Comparison of ENCODE assay signal across 10 mouse cellular contexts in the genomic region with DNA sequence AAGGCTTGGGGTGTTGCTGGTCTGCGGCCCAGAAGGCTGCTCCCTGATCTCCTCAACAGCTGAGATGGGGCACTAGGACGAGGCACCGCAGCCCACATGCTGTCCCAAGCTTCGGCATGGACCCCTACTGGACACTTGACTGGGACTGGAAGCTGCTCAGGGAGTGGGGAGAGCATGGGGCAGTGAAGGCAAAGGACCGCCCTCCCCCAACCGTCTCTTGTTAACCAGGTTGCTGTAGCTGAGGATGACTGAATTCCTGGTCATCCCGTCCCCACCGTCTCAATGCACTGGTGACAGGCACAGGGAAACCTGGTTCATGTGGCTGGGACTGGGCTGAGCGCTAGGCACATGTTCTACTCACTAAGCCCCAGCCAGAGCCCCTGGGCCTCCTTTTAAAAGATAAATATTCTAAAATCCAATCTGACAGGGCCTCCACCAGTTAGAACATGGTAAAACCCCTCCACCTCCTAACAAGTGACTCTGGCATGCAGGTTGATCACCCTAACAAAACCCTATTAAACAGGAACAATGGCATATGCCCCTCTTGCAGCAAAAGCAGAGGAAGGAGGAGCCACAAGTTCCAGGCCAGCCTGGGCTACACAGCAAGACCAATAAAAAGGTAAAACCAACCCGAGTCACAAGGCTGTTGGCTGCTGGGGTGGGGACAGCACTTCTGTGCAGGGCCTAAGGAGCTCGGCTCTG. TPM values are rescaled to one million over a fixed set of nuclear protein-coding genes. Genes with fewer than 3 reads are reported as not detected.
A peak's percentile ranks its signal among the peaks of the same experiment; 100 is the strongest.
DNase-seq lines count a peak whose midpoint lies in the region; ATAC-seq and TF ChIP-seq lines count a peak whose summit lies in the region.
"Had no signal": no experiment of that assay in that cellular context is flagged by ENCODE, and none has a peak within 500 bp of the region (broad histone marks: within the 10 kb centered on the region; RNA-seq: fewer than 3 reads in every experiment).

No protein-coding gene starts in this region.

- TF ChIP-seq EP300 in lung, postnatal 0 days (IDR thresholded peaks at IDR 0.05): no peak
- TF ChIP-seq EP300 in stomach, postnatal 0 days (optimal IDR thresholded peaks at IDR 0.05): no peak

- peak; percentile 18; the same call in 1 of the 2 replicates for TF ChIP-seq CTCF in lung, postnatal 0 days (IDR thresholded peaks at IDR 0.05)
- no peak for TF ChIP-seq CTCF in stomach, postnatal 0 days (IDR thresholded peaks at IDR 0.05; ENCODE audit: low read depth)

- no peak overlapping the region for H3K27ac ChIP-seq in lung, postnatal 0 days (ENCODE audit: low read length)
- H3K27ac ChIP-seq in forebrain, embryonic 12.5 days: peak overlapping the region; percentile 100
- peak overlapping the region; percentile 99 for H3K27ac ChIP-seq in limb, embryonic 15.5 days
- H3K27ac ChIP-seq in stomach, postnatal 0 days (replicated peaks): peak overlapping the region; percentile 99

- H3K4me1 ChIP-seq in lung, postnatal 0 days (ENCODE audit: insufficient read depth, low read depth, low read length): peaks cover 12% of the 10 kb centered on the region
- H3K4me1 ChIP-seq in forebrain, embryonic 12.5 days: peaks cover 30% of the 10 kb centered on the region
- H3K4me1 ChIP-seq in limb, embryonic 15.5 days: peaks cover 30% of the 10 kb centered on the region
- peaks cover 3% of the 10 kb centered on the region for H3K4me1 ChIP-seq in stomach, postnatal 0 days (replicated peaks; ENCODE audit: control insufficient read depth, insufficient read depth)

- no peak for DNase-seq in lung, postnatal 0 days (ENCODE audit: low spot score)
- no peak for DNase-seq in lung, postnatal 10 days
- DNase-seq in stomach, postnatal 0 days (ENCODE audit: low spot score): no peak
- no peak for DNase-seq in urinary bladder, postnatal 4 days (ENCODE audit: low spot score in 2 of 2)
- DNase-seq in adrenal gland, postnatal 10 days: no peak
- DNase-seq: adrenal gland, postnatal 36 days; right cerebral cortex, postnatal 4 days had no signal

- H3K9ac ChIP-seq in lung, postnatal 0 days (replicated peaks; ENCODE audit: low read depth): no peak overlapping the region
- peak overlapping the region; percentile 93; the same call in 1 of the 2 replicates for H3K9ac ChIP-seq in forebrain, embryonic 12.5 days
- peak overlapping the region; percentile 17; the same call in 1 of the 2 replicates for H3K9ac ChIP-seq in limb, embryonic 15.5 days
- H3K9ac ChIP-seq in stomach, postnatal 0 days (ENCODE audit: low read length): no peak overlapping the region

- H3K4me3 ChIP-seq in lung, postnatal 0 days (ENCODE audit: low read depth, low read length): no peak overlapping the region
- peak overlapping the region; percentile 78 for H3K4me3 ChIP-seq in forebrain, embryonic 12.5 days (replicated peaks)
- peak overlapping the region; percentile 70 for H3K4me3 ChIP-seq in limb, embryonic 15.5 days
- 0 out of 2 replicates have a peak overlapping the region, but pooled peaks have one; percentile 78 for H3K4me3 ChIP-seq in stomach, postnatal 0 days (ENCODE audit: low read depth, low read length)

- H3K9me3 ChIP-seq in lung, postnatal 0 days (ENCODE audit: low read length): no peaks in the 10 kb centered on the region
- H3K9me3 ChIP-seq in forebrain, embryonic 12.5 days: no peaks in the 10 kb centered on the region
- no peaks in the 10 kb centered on the region for H3K9me3 ChIP-seq in limb, embryonic 15.5 days
- H3K9me3 ChIP-seq in stomach, postnatal 0 days (ENCODE audit: control insufficient read depth, low read length): no peaks in the 10 kb centered on the region

- no peak overlapping the region for H3K4me2 ChIP-seq in lung, postnatal 0 days (replicated peaks; ENCODE audit: low read depth, low read length)
- H3K4me2 ChIP-seq in forebrain, embryonic 12.5 days: peak overlapping the region; percentile 84
- peak overlapping the region; percentile 83 for H3K4me2 ChIP-seq in limb, embryonic 15.5 days
- no peak overlapping the region for H3K4me2 ChIP-seq in stomach, postnatal 0 days (replicated peaks; ENCODE audit: low read depth)

- H3K27me3 ChIP-seq in lung, postnatal 0 days (replicated peaks; ENCODE audit: insufficient read depth, low read length): no peaks in the 10 kb centered on the region
- no peaks in the 10 kb centered on the region for H3K27me3 ChIP-seq in forebrain, embryonic 12.5 days
- H3K27me3 ChIP-seq in limb, embryonic 15.5 days: no peaks in the 10 kb centered on the region
- no peaks in the 10 kb centered on the region for H3K27me3 ChIP-seq in stomach, postnatal 0 days (ENCODE audit: control insufficient read depth, insufficient read depth, low read length)

- peaks cover 16% of the 10 kb centered on the region; the same call in 1 of the 2 replicates for H3K36me3 ChIP-seq in lung, postnatal 0 days (ENCODE audit: insufficient read depth, low read length)
- peaks cover 58% of the 10 kb centered on the region for H3K36me3 ChIP-seq in forebrain, embryonic 12.5 days (replicated peaks)
- peaks cover 65% of the 10 kb centered on the region for H3K36me3 ChIP-seq in limb, embryonic 15.5 days
- peaks cover 27% of the 10 kb centered on the region for H3K36me3 ChIP-seq in stomach, postnatal 0 days (ENCODE audit: control insufficient read depth, insufficient read depth, low read length)

- 77% methylated on average over 11 of the region's 11 CpGs for WGBS in lung, postnatal 0 days
- 87% methylated on average over 11 of the region's 11 CpGs for WGBS in forebrain, embryonic 12.5 days
- 85% methylated on average over 11 of the region's 11 CpGs for WGBS in limb, embryonic 15.5 days
- 76% methylated on average over 11 of the region's 11 CpGs for WGBS in stomach, postnatal 0 days

- ATAC-seq in lung, postnatal 0 days: no peak
- no peak for ATAC-seq in forebrain, embryonic 12.5 days (ENCODE audit: low FRiP score)
- no peak for ATAC-seq in limb, embryonic 15.5 days (ENCODE audit: insufficient number of reproducible peaks, low FRiP score, low TSS enrichment, low read depth)
- ATAC-seq in stomach, postnatal 0 days (ENCODE audit: low FRiP score, low TSS enrichment): no peak

RNA-seq across cellular contexts. Expression of a gene that starts 2.4 kb away (rescaled TPM):
- 90.6 and 90.7 TPM in 2 replicates for polyA plus RNA-seq in lung, postnatal 0 days (2015; fragmentation: Nextera tagmentation; extraction: Ambion mirVana)
- polyA plus RNA-seq in forebrain, embryonic 12.5 days (2016; fragmentation: Nextera tagmentation; extraction: Ambion mirVana): 312 and 327 TPM in 2 replicates
- polyA plus RNA-seq in limb, embryonic 15.5 days (2015; fragmentation: Nextera tagmentation; extraction: Ambion mirVana): 218 and 219 TPM in 2 replicates
- polyA plus RNA-seq in stomach, postnatal 0 days (2015; fragmentation: Nextera tagmentation; extraction: Ambion mirVana): 81.1 and 82.9 TPM in 2 replicates
- total RNA-seq in adrenal gland, postnatal 10 days (2021): 100 to 1,000 TPM; 103 to 113 TPM

RNA-seq across cellular contexts. Expression of a gene that starts 9.5 kb away (rescaled TPM):
- polyA plus RNA-seq in lung, postnatal 0 days (2015; fragmentation: Nextera tagmentation; extraction: Ambion mirVana): 6.0 and 6.3 TPM in 2 replicates
- 17.3 and 21.3 TPM in 2 replicates for polyA plus RNA-seq in forebrain, embryonic 12.5 days (2016; fragmentation: Nextera tagmentation; extraction: Ambion mirVana)
- 6.1 and 6.8 TPM in 2 replicates for polyA plus RNA-seq in limb, embryonic 15.5 days (2015; fragmentation: Nextera tagmentation; extraction: Ambion mirVana)
- polyA plus RNA-seq in stomach, postnatal 0 days (2015; fragmentation: Nextera tagmentation; extraction: Ambion mirVana): 4.1 and 4.5 TPM in 2 replicates
- total RNA-seq in adrenal gland, postnatal 10 days (2021): 10 to 100 TPM; 19.6 to 21.8 TPM

RNA-seq across cellular contexts. Expression of a gene that starts 9.7 kb away (rescaled TPM):
- polyA plus RNA-seq in lung, postnatal 0 days (2015; fragmentation: Nextera tagmentation; extraction: Ambion mirVana): 511 and 651 TPM in 2 replicates
- 371 and 400 TPM in 2 replicates for polyA plus RNA-seq in forebrain, embryonic 12.5 days (2016; fragmentation: Nextera tagmentation; extraction: Ambion mirVana)
- 562 and 570 TPM in 2 replicates for polyA plus RNA-seq in limb, embryonic 15.5 days (2015; fragmentation: Nextera tagmentation; extraction: Ambion mirVana)
- polyA plus RNA-seq in stomach, postnatal 0 days (2015; fragmentation: Nextera tagmentation; extraction: Ambion mirVana): 859 and 899 TPM in 2 replicates
- total RNA-seq in adrenal gland, postnatal 10 days (2021): 1,000 to 10,000 TPM; 1,321 to 1,365 TPM

RNA-seq across cellular contexts. Expression of a gene that starts 36.5 kb away (rescaled TPM):
- polyA plus RNA-seq in lung, postnatal 0 days (2015; fragmentation: Nextera tagmentation; extraction: Ambion mirVana): 34.7 and 36.2 TPM in 2 replicates
- 203 and 205 TPM in 2 replicates for polyA plus RNA-seq in forebrain, embryonic 12.5 days (2016; fragmentation: Nextera tagmentation; extraction: Ambion mirVana)
- 94.8 and 110 TPM in 2 replicates for polyA plus RNA-seq in limb, embryonic 15.5 days (2015; fragmentation: Nextera tagmentation; extraction: Ambion mirVana)
- 30.9 and 37.0 TPM in 2 replicates for polyA plus RNA-seq in stomach, postnatal 0 days (2015; fragmentation: Nextera tagmentation; extraction: Ambion mirVana)
- total RNA-seq in adrenal gland, postnatal 10 days (2021): 10 to 100 TPM; 58.1 to 77.1 TPM

RNA-seq across cellular contexts. Expression of a gene that starts 40.7 kb away (rescaled TPM):
- polyA plus RNA-seq in lung, postnatal 0 days (2015; fragmentation: Nextera tagmentation; extraction: Ambion mirVana): 1.00 and 1.0 TPM in 2 replicates
- 0.23 and 0.40 TPM in 2 replicates for polyA plus RNA-seq in forebrain, embryonic 12.5 days (2016; fragmentation: Nextera tagmentation; extraction: Ambion mirVana)
- polyA plus RNA-seq in limb, embryonic 15.5 days (2015; fragmentation: Nextera tagmentation; extraction: Ambion mirVana): 0.91 and 0.99 TPM in 2 replicates
- polyA plus RNA-seq in stomach, postnatal 0 days (2015; fragmentation: Nextera tagmentation; extraction: Ambion mirVana): 0.07 TPM in 2 replicates
- under 1 TPM in 1 of 2 experiments, not detected in 1; 0.12 TPM for total RNA-seq in adrenal gland, postnatal 10 days (2021)
- total RNA-seq: granulocyte monocyte progenitor cell, adult 5-6 weeks had no signal

Comparison
In these comparisons a context has a peak if more than half of its experiments do, and no peak if none do; other contexts are left out.
1. H3K4me2 ChIP-seq: peak in forebrain, embryonic 12.5 days (single experiment) and limb, embryonic 15.5 days (single experiment); none in lung, postnatal 0 days (single experiment) and stomach, postnatal 0 days (single experiment).
2. H3K9ac ChIP-seq: peak in forebrain, embryonic 12.5 days (single experiment) and limb, embryonic 15.5 days (single experiment); none in lung, postnatal 0 days (single experiment) and stomach, postnatal 0 days (single experiment).